Mouse (Mus musculus) lung, embryonic 16.5 days (tissue): ENCODE measurements around the gene Gm9945. TPM values are rescaled to one million over a fixed set of nuclear protein-coding genes. Genes with fewer than 3 reads are reported as not detected.

Experiments used
- ATAC-seq: fragments of 200-750 bp; cut with Nextera tagmentation; 2 replicates; pipeline ENCODE4 v1.8.0; 2017; ENCODE audit warnings: low read depth, mild to moderate bottlenecking, moderate library complexity
- H3K27ac ChIP-seq: fragments of 300-500 bp; sonication (generic); 2 replicates; pipeline ENCODE4 v1.5.1; 2014; ENCODE audit warnings: mild to moderate bottlenecking, control low read depth, low read length
- H3K27me3 ChIP-seq: fragments of 300-500 bp; sonication (generic); 2 replicates; pipeline ENCODE4 v1.6.1; 2014; ENCODE audit warnings: low read depth, low read length, mixed read lengths; ENCODE audit not compliant: control insufficient read depth, insufficient read depth
- H3K36me3 ChIP-seq: fragments of 300-500 bp; sonication (generic); 2 replicates; pipeline ENCODE4 v1.6.1; 2014; ENCODE audit warnings: low read length; ENCODE audit not compliant: control insufficient read depth, insufficient read depth
- H3K4me1 ChIP-seq: fragments of 300-500 bp; sonication (generic); replicated peaks from 2 replicates; pipeline ENCODE4 v1.6.1; 2014; ENCODE audit warnings: low read length, mixed read lengths; ENCODE audit not compliant: control insufficient read depth, insufficient read depth
- H3K4me2 ChIP-seq: fragments of 300-500 bp; sonication (generic); 2 replicates; pipeline ENCODE4 v1.6.1; 2014; ENCODE audit warnings: low read depth, low read length, control low read depth
- H3K4me3 ChIP-seq: fragments of 300-500 bp; sonication (generic); 2 replicates; pipeline ENCODE4 v1.5.1; 2014; ENCODE audit warnings: mild to moderate bottlenecking, low read length, control low read depth
- H3K9ac ChIP-seq: fragments of 300-500 bp; sonication (generic); 2 replicates; pipeline ENCODE4 v1.6.1; 2014; ENCODE audit warnings: low read length, control low read depth
- H3K9me3 ChIP-seq: fragments of 300-500 bp; sonication (generic); 2 replicates; pipeline ENCODE4 v1.6.1; 2016; ENCODE audit warnings: low read length; ENCODE audit not compliant: control insufficient read depth
- WGBS: fragments of 180-500 bp; shearing (Covaris S2); extraction: QIAGEN DNeasy Blood & Tissue Kit; methylation state at CpG from one replicate; pipeline ENCODE4 v1.1.7; 2014; 5-methylcytosine and 5-hydroxymethylcytosine counted together
- polyA plus RNA-seq: library from polyadenylated mRNA; unstranded; fragments of >200 nt; fragmentation: Nextera tagmentation; extraction: Ambion mirVana; gene quantifications from 2 replicates; pipeline ENCODE4 v1.2.1, GENCODE M21; 2015

Gene Gm9945
- polyA plus RNA-seq, 1 experiment from 2014 or later = not detected

DNA sequence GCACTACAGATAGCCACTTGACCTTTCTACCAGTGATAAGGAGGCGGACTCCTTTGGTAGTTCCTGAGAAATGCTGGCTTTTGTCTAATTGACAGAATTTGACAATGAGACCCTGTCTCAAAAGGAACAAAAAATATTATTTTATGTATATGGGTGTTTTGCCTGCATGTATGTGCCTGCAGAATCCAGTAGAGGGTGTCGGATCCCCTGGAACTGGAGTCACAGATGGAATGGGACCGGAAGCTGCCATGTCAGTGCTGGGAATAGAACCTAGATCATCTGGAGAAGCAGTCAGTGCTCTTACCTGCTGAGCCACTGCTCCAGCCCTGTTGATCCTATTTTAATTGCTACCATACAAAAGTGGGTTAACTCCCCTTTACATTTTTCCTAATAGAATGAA is 7.3 kb upstream of the Gm9945 start:
- H3K36me3 ChIP-seq = no peaks in the 10 kb centered on the region
- no peaks in the 10 kb centered on the region for H3K9me3 ChIP-seq
- no peak for ATAC-seq
- H3K4me2 ChIP-seq = no peak overlapping the region
- H3K9ac ChIP-seq = no peak overlapping the region
- H3K27ac ChIP-seq = no peak overlapping the region
- H3K4me3 ChIP-seq = no peak overlapping the region
- peaks cover 47% of the 10 kb centered on the region for H3K27me3 ChIP-seq
- WGBS = 58% methylated on average over 3 of the region's 3 CpGs
- peaks cover 7% of the 10 kb centered on the region; the same call in 1 of the 2 replicates for H3K4me1 ChIP-seq

DNA sequence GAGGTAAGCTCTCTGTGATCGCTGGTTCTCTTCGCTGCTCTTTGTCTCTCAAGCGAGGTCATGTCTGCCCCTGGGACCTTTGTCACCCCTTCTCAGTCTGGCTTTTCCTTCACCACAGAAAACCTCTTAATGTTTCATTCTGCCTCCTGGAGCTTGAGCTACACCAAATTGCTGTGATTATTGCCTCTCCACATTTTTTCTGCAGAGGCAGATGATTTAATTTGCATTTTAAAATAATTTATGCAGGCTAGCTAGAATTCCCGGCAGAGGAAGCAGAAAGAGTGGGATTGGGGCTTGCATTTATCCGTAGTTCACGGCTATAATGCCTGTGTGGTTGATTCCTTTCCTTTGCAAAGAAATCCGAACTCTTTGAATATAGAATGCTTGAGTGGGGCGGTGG is 4.3 kb upstream of the Gm9945 start:
- H3K9ac ChIP-seq = no peak overlapping the region
- peaks cover 16% of the 10 kb centered on the region for H3K4me1 ChIP-seq
- 22% methylated on average over 8 of the region's 8 CpGs for WGBS
- H3K36me3 ChIP-seq = no peaks in the 10 kb centered on the region
- peaks cover 69% of the 10 kb centered on the region for H3K27me3 ChIP-seq
- H3K4me2 ChIP-seq = no peak overlapping the region
- no peaks in the 10 kb centered on the region for H3K9me3 ChIP-seq
- H3K4me3 ChIP-seq = no peak overlapping the region
- H3K27ac ChIP-seq = no peak overlapping the region
- no peak for ATAC-seq

DNA sequence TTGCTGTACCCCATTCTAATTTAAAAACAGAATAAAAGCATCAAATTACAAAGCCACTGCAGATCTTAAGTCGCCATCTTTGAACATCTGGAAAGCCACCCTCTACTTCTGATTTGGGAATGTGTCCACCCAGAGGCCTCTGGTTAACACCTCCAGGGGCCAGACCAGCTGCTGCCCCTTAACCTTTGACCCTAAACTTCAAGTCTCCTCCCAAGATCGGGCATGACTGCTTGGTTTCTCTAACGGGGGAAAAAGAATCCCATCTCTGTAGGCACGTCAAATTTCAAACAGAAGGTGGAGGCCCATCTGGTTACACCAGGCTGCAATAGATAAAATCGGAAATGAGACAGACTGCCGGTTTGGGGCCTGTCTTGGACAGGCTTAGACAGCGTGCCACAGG is 2.1 kb upstream of the Gm9945 start:
- H3K9me3 ChIP-seq = no peaks in the 10 kb centered on the region
- peaks cover 70% of the 10 kb centered on the region for H3K27me3 ChIP-seq
- H3K36me3 ChIP-seq = no peaks in the 10 kb centered on the region
- H3K4me1 ChIP-seq = peaks cover 16% of the 10 kb centered on the region
- H3K9ac ChIP-seq = no peak overlapping the region
- H3K4me2 ChIP-seq = no peak overlapping the region
- no peak overlapping the region for H3K4me3 ChIP-seq
- WGBS = 41% methylated on average over 7 of the region's 7 CpGs
- no peak for ATAC-seq
- no peak overlapping the region for H3K27ac ChIP-seq

DNA sequence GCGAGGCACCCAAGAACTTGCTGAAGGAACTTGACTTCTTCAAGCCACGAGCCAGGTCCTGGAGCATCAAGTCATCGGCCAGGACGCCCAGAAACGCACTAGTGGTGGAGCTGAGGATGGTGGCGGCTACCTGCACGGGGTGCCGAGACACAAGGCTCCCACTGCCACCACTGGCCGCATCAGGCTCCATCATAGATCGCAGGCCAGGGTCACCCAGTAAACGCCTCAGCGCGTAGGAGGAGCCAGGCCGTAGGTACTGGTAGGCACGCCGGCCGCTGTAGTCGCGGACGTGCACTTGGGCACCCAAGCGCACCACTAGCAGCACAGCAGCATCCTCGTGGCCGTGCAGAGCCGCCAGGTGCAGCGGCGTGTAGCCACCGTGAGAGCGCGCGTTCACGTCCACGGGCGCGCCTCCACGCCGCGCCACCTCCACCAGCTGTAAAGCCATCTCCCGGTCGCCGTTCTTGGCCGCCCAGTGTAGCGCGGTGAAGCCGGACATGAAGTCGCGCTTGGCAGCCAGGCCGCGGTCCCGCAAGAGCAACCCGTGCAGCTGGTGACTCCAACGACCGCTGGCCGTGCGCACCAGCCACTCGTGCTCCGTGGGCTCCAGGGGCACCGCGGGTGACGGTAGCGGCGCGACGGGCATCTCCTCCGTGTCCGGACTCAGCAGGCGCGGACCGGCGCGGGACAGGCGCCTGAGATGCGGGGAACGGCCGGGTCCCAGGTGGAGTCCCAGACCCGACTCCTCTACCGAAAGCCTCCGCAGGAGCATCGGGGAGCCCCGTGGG is 1.4 kb upstream of the Gm9945 start:
- 6% methylated on average over 79 of the region's 79 CpGs for WGBS
- peaks cover 16% of the 10 kb centered on the region for H3K4me1 ChIP-seq
- peaks cover 70% of the 10 kb centered on the region for H3K27me3 ChIP-seq
- peak overlapping the region; percentile 76 for H3K4me2 ChIP-seq
- H3K9ac ChIP-seq = peak overlapping the region; percentile 45
- no peak overlapping the region for H3K27ac ChIP-seq
- no peaks in the 10 kb centered on the region for H3K36me3 ChIP-seq
- ATAC-seq = peak; percentile 39; the same call in 1 of the 2 replicates
- no peaks in the 10 kb centered on the region for H3K9me3 ChIP-seq
- H3K4me3 ChIP-seq = peak overlapping the region; percentile 47

DNA sequence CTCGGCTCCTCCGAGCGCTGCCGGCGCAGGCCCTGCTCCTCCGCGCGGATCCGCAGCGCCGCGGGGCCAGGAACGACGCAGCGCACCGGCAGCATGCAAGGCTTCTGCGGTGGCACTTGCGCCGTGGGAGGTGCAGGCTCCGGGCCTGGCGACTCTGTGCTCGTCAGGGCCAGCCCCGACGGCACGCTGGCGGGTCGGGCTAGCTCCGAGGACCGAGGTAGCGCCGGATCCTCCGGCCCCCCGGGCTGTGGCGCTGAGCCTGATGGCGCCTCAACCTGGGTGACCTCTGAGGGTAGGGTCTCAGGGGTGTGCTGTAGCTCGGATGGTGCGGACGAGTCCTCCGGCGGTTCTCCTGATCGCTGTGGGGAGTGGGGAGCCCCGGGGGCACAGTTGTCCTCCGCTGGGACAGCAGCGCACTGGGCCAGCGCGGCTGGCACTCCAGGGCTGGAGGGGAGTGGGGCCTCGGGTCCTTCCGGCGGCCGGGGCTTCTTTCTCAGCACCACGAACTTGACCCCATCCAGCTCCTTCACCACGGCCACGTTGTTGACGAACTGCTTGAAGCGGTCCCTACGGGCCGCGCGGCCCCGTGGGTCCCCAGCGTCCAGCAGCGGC is 689 bp upstream of the Gm9945 start:
- peak overlapping the region; percentile 47 for H3K4me3 ChIP-seq
- peak; percentile 39 for ATAC-seq
- H3K27me3 ChIP-seq = peaks cover 67% of the 10 kb centered on the region
- 1% methylated on average over 49 of the region's 62 CpGs for WGBS
- H3K27ac ChIP-seq = no peak overlapping the region
- peaks cover 16% of the 10 kb centered on the region for H3K4me1 ChIP-seq
- H3K36me3 ChIP-seq = no peaks in the 10 kb centered on the region
- peak overlapping the region; percentile 76 for H3K4me2 ChIP-seq
- H3K9me3 ChIP-seq = no peaks in the 10 kb centered on the region
- peak overlapping the region; percentile 45 for H3K9ac ChIP-seq

DNA sequence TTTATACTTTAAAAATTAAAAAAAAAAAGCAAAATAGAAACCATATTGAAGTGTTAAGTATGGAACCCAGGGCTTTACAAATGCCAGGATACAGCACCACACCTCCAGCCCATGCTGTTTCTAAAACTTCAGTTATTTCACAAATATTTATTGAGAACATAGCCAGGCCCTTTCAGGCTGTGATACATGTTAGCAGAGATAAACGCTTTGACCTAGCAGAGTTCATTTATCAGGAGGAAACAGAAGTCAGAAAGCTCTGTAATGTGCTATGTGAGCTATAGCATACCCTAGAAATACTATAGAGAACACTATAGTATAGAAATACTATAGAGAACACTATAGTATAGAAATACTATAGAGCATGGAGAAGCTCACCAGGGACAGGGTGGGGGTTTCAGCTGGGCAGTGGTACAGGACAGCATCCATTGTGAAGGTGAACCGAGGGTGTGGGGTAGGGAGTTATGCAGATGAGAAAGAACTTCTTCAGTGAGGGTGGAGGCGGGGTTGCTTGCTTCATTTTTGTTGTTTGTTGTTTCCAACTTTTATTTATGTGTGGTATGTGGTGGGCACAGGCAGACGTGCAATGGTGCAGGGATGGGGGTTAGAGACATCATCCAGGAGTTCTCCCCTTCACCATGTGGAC is 1.2 kb downstream of the Gm9945 start:
- Histone ChIP-seq H3K4me1 (peaks cover 16% of the 10 kb centered on the region), H3K4me3 (no peak overlapping the region), H3K36me3 (no peaks in the 10 kb centered on the region), H3K27me3 (peaks cover 49% of the 10 kb centered on the region), H3K4me2 (no peak overlapping the region), H3K9ac (no peak overlapping the region), H3K9me3 (no peaks in the 10 kb centered on the region), H3K27ac (no peak overlapping the region)
- ATAC-seq = no peak
- 60% methylated on average over 4 of the region's 4 CpGs for WGBS

DNA sequence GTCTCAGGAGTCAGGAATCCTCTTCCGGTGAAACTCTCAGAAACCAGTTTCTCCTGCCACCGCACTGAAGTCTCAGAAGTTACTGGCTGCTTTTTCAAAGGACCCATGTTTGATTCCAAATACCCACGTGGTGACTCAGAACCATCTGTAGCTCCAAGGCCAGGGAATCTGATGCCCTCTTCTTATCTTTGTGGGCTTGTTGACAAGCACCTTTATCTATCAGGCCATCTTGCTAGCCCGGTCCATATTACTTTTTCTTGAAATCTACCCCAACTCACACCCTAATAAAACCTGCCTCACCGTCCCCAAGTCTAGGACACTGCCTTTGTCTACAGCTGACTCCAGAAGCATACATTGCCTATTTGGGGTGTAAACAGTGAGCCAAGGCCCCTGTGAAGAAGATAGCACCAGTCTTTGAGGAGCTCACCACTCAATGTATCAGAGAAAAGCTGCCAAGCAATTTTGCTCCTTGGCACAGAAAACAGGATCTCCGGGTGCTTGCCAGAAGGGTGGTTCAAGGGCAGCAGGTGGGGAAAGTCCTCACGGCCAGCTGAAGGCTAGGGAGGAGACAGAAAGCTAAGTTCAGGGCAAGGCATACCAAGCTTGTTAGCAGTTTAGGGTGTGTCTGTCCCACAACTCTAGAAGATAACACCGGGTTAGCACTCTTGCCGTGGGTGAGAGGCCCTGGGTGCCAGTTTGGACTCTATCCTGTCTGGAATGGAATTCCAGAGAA is 3.4 kb downstream of the Gm9945 start:
- Histone ChIP-seq H3K4me3 (no peak overlapping the region), H3K27ac (no peak overlapping the region), H3K4me2 (no peak overlapping the region), H3K9me3 (no peaks in the 10 kb centered on the region), H3K9ac (no peak overlapping the region), H3K27me3 (peaks cover 34% of the 10 kb centered on the region), H3K36me3 (no peaks in the 10 kb centered on the region), H3K4me1 (peaks cover 16% of the 10 kb centered on the region)
- 45% methylated on average over 9 of the region's 9 CpGs for WGBS
- ATAC-seq = 0 out of 2 replicates have a peak, but pooled peaks have one; percentile 36

DNA sequence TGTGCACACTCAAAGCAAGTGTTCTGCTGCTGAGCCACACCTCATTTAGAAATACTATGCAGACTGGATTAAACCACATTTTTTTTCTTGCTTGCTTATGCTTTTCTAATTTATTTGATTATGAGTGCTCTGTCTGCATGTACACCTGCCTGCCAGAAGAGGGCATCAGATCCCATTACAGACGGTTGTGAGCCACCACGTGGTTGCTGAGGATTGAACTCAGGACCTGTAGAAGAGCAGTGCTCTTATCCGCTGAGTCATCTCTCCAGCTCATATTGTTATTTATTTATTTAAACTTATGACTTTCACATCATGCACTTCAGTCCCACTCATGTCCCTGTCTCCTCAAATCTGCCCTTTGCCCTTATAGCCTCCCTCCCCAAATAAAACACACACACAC is 5.8 kb downstream of the Gm9945 start:
- no peak overlapping the region for H3K4me3 ChIP-seq
- H3K9ac ChIP-seq = no peak overlapping the region

DNA sequence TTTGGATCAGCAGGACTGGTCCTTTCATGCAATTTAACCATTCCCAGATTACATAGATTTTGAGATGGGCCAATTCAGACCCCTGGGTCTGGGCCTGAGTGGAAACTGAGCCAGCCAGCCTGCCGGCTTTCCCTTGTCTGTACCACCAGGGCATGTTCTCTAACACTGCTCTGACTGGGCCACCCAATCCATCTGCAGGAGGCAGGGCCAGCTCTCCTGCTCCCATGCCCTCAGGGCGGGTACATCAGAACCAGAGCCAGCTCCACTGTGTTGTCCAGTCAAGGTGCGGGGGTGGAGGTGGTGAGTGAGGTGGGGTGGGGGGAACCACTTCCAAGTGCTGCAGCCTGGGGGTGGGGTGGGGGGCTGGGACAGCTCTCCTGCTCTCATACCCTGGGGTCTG is 6.4 kb downstream of the Gm9945 start:
- no peak overlapping the region for H3K4me2 ChIP-seq
- 55% methylated on average over 3 of the region's 3 CpGs for whole genome bisulfite sequencing

More for the DNA sequence above, 5.8 kb downstream of the Gm9945 start:
- no peak for ATAC-seq
- H3K9me3 ChIP-seq = 0 out of 2 replicates have a peak, but pooled peaks cover 3% of the 10 kb centered on the region
- H3K36me3 ChIP-seq = no peaks in the 10 kb centered on the region
- 50% methylated on average over 3 of the region's 3 CpGs for WGBS
- no peak overlapping the region for H3K4me2 ChIP-seq
- peaks cover 11% of the 10 kb centered on the region for H3K27me3 ChIP-seq
- no peak overlapping the region for H3K27ac ChIP-seq
- H3K4me1 ChIP-seq = no peaks in the 10 kb centered on the region

More for the DNA sequence above, 6.4 kb downstream of the Gm9945 start:
- Histone ChIP-seq H3K27me3 (peaks cover 6% of the 10 kb centered on the region), H3K36me3 (no peaks in the 10 kb centered on the region), H3K9me3 (0 out of 2 replicates have a peak, but pooled peaks cover 3% of the 10 kb centered on the region), H3K4me1 (no peaks in the 10 kb centered on the region), H3K9ac (no peak overlapping the region), H3K4me3 (no peak overlapping the region), H3K27ac (no peak overlapping the region)
- ATAC-seq = no peak
